Comparison of ENCODE assay signal across 13 mouse cellular contexts in the genomic region with DNA sequence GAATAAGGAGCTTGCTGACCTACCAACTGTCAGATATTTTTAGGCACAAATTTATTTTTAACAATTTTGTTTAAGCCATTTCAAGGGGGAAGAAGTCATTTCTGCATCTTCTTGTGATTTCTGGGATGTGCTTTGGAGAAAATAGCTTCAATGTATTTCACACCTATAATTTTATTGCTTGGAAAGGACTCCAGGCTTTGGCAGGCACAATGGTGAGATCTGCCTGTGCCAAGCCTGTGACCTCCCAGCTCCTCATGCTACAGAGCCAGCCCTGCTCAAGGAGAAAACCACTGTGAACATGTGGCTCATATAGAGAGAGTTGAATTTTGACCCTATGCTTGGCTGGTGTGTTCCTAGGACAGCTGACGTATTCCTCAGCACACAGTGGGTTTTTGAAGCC.
"Had no signal": no experiment of that assay in that cellular context is flagged by ENCODE, and none has a peak within 500 bp of the region (broad histone marks: within the 10 kb centered on the region; RNA-seq: fewer than 3 reads in every experiment).

No protein-coding gene starts in this region.

- DNase-seq: gastrocnemius, postnatal 14 days; gastrocnemius, postnatal 36 days; heart, adult 11 months; heart, postnatal 14 days; heart, postnatal 36 days; kidney, adult 11 months; kidney, adult 2 months; kidney, adult 9 months; kidney, postnatal 14 days; kidney, postnatal 36 days; layer of hippocampus, adult 9-11 months; layer of hippocampus, postnatal 36 days; left cerebral cortex, postnatal 4 days had no signal
